Mouse (Mus musculus) left cerebral cortex, adult 18-20 months (tissue): ENCODE measurements around the gene Sdk2. TPM values are rescaled to one million over a fixed set of nuclear protein-coding genes. Genes with fewer than 3 reads are reported as not detected.

ENCODE experiments used
- DNase-seq, 2 experiments: peaks; one replicate each; pipeline ENCODE4 v3.0.0; 2021 to 2022; ENCODE audit warnings: low spot score in 2 of 2, mixed read lengths in 1 of 2
- total RNA-seq, 2 experiments: library from RNA; stranded (reverse); gene quantifications; 2 replicates each; pipeline ENCODE4 v1.2.3; 2021

Sdk2 gene
- total RNA-seq, 2 experiments from 2014 or later: 16.7 to 25.2 TPM

GRCm38 (mm10) chr11:113993921-113994320, 72.9 kb downstream of the Sdk2 start:
- no peak for DNase-seq

DNA sequence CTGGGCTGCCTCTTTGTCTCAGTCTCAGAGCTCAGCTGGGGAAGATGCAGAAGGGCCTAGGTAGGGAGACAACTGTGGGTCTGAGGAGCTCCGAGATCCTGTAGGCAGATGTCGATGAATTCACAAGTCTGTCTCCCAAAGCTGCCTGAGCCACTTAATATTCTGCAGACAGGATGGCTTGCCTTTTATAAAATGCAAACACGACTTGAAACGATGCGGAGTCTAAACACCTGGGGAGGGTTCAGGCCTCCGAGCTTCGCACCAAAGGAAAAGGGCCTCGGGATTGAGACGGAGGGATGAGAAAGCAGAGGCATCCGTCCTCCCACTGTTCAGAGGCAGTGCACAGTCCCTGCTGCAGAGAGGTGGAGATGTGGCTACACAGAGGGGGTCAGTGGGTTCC, 74.0 kb downstream of the Sdk2 start:
- no peak for DNase-seq

DNA sequence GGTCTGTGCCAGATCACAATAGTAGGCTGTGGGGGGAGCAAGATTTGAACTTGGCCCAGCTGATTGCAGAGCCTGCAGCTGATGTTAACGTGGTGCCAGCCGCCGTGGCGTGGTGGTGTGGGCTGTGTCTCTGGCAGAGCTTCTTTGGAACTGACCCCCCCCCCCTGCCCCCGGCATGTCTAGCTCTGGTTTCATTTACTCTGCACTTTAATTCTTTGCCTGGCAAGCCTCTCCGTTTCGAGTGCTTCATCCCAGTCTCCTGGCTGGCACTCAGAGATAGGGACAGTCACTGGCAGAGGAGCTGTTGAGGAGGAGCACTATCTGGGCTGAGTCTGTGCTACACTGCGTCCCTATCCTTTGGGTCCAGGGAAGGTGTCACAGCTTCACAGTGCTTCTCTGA, 75.0 kb downstream of the Sdk2 start:
- no peak for DNase-seq

DNA sequence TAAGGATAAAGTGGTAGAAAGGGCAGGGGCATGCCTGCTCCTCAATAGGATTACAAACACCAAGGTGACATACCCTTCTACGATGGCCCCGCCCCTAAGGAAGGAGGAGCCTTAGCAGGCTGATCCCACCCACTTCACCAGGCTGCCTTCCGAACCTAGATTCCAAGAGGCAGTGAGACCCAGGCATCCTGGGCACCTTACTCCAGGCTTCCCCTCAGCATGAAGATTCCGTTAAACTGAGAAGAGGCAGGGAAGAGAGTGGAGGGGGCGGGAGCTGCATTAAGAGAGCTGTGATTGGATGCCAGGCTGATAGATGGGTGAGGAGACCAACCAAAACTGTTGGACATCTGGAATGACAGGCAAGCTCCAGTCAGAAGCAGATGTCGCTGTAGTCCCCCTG, 76.4 kb downstream of the Sdk2 start:
- DNase-seq: peak; percentile 60 to 74

GRCm38 (mm10) chr11:113990065-113990464, 76.8 kb downstream of the Sdk2 start:
- DNase-seq: no peak

DNA sequence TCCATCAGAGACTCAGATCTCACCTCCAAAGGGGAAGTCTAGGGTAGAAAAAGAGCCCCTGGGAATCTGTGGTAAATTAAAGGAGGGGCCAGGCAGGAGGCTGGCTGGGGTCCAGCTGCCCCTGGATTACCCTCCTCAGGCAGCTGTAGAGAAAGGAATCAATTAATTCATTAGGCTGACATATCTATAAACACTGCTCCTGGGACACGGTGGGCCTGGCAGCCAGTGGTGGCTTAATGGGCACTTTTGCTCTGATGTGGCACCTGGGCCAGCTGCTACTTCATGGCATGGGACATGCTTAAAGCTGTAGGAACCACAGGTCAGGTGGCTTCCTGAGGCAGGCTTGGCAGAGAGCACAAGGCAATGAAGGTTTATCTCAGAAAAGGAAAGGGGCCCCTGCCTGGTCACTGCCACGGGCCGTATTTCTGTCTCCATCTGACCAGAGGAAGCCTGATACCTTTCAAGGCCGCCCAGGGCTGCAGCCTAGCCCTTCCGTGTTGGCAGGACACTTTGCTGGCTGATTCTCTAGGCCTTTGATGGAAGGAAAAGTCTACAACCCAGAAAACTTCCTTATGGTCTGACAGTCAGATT, 80.9 kb downstream of the Sdk2 start:
- no peak for DNase-seq

DNA sequence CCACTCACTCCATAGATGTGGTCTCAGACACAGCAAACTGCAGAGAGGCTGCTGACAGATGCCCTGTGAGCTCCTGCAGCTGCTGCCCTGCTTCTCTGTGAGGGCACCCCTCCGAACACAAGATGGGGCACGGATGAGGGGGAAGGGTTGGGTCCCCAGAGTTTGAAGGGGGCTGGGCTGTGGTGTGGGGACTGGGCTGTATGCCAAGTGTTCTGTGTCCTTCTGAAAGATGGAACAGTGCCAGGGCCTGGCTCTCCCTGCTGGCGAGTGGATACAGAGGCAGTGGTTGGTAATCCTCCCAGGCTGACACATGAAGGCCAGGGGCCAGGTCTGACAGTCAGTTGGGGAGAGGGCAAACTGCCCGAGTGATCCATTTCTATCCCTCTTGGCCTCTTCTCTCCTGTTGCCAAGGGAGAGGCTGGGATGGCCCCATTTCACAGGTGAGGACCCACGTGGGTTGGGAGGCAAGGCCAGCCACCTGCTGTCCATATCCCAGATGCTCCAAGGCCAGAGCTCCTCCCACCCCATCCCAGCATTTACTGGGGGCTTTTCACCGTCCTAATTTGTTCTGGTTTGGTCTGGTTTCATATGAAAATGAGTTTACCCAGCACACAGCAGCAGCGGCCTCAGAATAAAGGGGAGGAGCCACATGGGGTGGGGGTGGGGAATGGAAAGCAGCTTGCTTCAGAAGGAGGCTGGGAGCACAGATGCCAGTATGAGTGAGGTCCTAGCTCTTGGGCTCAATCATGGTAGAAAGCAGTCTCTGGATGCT, 84.9 kb downstream of the Sdk2 start:
- no peak for DNase-seq

- DNase-seq: no peak
These were observed 85.8 kb downstream of the Sdk2 start for GRCm38 (mm10) chr11:113981088-113981487.

DNA sequence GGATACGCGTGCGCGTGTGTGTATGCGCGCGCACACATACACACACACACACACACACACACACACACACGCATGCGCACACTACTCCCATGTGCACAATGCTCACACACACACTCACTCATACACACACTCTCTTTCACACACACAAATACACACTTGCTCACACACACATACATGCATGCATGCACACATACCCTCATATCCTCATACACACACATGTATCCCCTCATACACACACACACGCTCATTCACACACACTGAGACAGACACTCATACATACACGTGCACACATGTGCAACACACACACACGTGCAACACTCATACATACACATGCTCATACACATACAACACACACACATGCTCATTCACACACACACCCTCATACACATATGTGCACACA, 88.5 kb downstream of the Sdk2 start:
- DNase-seq: no peak

DNA sequence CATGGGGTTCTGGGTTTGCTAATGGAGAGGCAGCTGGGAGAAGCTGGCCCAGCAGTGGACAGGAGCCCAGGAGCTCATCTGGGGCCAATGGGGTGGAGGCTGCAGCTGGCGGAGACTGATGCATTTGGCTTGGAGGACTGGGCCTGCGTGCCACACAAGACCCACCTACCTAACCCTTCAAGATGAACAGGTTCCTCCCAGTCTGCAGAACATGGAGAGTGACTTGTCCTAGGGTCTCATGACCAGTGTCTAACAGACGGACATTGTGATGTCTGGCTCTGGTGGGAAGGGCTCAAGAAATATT, 91.2 kb downstream of the Sdk2 start:
- DNase-seq: no peak

- no peak for DNase-seq
These were observed 91.8 kb downstream of the Sdk2 start for GRCm38 (mm10) chr11:113974876-113975666.

DNA sequence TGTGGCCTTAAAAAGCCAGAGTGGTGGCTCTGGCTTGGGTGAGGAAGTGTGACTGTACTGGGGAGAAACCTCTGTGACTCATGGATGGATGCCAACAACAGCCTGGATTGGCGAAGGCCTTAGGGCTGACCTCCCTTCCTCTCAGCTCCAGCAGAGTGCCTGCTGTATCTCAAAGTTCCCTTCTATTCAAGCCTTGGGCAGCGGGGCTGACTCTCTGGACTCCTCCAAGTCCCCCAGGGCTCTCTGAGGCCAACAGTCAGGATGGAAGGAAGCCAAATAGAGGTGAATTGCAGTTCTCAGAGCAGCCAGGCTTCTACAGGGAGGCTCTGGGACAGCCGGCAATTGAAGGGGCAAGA, 94.4 kb downstream of the Sdk2 start:
- DNase-seq: no peak

GRCm38 (mm10) chr11:113971609-113972516, 95.0 kb downstream of the Sdk2 start:
- DNase-seq: peak; percentile 60 to 75

DNA sequence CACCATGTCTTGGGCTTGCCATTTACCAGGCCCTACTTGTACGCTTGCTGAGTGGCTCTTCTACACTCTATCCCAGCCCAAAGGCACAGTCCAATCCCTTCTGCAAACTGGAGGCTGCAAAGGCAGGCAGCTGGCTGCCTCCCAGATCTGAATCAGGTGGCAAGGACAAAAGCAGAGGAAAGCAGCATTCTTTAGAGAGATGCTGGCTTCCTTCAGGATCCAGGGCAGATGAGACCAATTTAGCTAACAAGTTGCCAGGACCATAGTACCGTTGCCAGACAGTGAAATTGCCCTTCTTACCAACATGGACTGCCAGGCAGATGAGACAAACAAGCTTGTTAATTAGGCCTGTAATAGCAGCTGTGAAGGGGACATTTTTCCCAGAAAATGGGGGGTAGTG, 96.8 kb downstream of the Sdk2 start:
- DNase-seq: no peak

- DNase-seq: no peak
These were observed 101.6 kb downstream of the Sdk2 start for GRCm38 (mm10) chr11:113965214-113965613.

DNA sequence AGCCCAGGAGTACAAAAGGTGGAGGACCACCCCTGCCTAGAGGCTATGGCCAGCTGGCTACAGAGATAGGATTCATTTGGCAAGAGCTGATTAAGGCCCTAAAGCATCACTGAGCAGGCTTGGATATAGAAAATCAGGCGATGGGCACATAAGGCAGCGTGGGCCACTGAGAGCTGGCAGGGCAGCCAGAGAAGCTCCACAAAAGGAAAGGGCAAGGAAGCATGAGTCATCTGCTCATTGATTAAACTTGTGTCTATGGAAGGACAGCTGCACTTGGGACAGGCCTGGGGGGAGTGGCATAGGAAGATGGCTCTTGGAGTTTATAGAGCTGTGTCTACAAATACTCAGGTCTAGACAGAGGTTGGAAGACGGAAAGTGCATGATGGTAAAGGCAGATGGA, 104.1 kb downstream of the Sdk2 start:
- DNase-seq: no peak

DNA sequence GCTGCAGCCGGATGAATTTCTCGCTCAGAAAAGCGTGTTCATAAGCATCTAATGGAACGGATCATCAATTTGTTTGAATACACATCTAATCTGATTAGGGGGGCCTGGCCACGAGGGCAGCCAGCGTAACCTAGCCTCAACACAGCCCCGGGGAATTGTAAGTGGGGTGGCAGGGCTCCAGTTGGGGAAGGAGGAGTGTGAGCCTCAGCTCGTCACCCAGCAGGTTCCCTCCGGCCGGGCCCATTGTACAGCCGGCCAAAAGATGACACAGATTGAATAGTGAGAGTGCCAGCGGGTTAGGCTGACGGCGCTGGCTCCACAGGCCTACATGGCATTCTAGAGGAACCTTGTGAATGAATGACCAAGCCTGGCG, 115.2 kb downstream of the Sdk2 start:
- DNase-seq: no peak

- DNase-seq: no peak
These were observed 115.8 kb downstream of the Sdk2 start for GRCm38 (mm10) chr11:113950904-113951615.

GRCm38 (mm10) chr11:113948676-113949075, 118.2 kb downstream of the Sdk2 start:
- DNase-seq: peak; percentile 41 to 66

DNA sequence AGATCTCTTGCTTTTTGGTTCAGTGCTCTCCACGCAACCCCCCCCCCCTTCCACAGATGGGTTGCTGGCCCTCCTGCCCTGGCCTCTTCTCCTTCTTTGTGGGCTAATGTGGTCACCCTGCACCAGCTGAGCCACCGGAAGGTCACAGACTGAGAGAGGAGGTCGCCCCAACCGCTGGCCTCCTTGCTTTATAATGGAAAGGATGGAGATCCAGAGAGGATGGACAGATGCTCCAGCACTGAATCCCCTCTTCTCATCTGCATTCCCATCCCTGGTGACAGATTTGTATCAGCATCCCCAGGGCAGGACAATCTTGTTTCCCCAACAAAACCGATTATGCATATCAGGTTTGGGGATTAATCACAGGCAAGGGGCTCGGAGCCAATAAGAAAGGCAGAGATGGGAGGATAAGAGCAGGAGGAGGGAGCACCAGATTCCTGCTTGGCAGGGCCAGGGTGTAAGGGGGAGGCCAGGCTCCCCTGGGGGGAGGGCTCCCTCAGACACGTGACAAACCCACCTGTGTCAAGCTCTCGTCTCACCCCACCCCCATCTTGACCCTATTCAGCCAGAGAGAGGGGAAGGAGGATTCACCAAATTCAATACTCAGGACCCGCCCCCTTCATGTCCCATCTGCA, 124.6 kb downstream of the Sdk2 start:
- DNase-seq: no peak
